Mouse (Mus musculus) forebrain, embryonic 14.5 days (tissue): ENCODE results near the gene Gm20388. TPM values are rescaled to one million over a fixed set of nuclear protein-coding genes. Genes with fewer than 3 reads are reported as not detected.

ENCODE experiments used
- ATAC-seq: fragments of 200-750 bp; cut with Nextera tagmentation; 2 replicates; pipeline ENCODE4 v1.8.0; 2017; ENCODE audit warnings: mild to moderate bottlenecking, moderate library complexity
- DNase-seq: peaks from one replicate; pipeline ENCODE4 v3.0.0-alpha.2; 2015; ENCODE audit warnings: low spot score
- H3K27ac ChIP-seq: fragments of 300-500 bp; sonication (generic); 2 replicates; pipeline ENCODE4 v1.5.1; 2014; ENCODE audit warnings: low read depth, mild to moderate bottlenecking, control low read depth, low read length, moderate library complexity
- H3K27me3 ChIP-seq: fragments of 300-500 bp; sonication (generic); replicated peaks from 2 replicates; pipeline ENCODE4 v1.6.1; 2014; ENCODE audit warnings: low read length, control low read depth, mixed read lengths; ENCODE audit not compliant: control insufficient read depth, insufficient read depth
- H3K36me3 ChIP-seq: fragments of 300-500 bp; sonication (generic); 2 replicates; pipeline ENCODE4 v1.6.1; 2014; ENCODE audit warnings: low read length, control low read depth; ENCODE audit not compliant: control insufficient read depth, insufficient read depth
- H3K4me1 ChIP-seq: fragments of 300-500 bp; sonication (generic); 2 replicates; pipeline ENCODE4 v1.6.1; 2014; ENCODE audit warnings: antibody characterized with exemption, low read length, control low read depth; ENCODE audit not compliant: control insufficient read depth, insufficient read depth
- H3K4me2 ChIP-seq: fragments of 300-500 bp; sonication (generic); 2 replicates; pipeline ENCODE4 v1.6.1; 2014; ENCODE audit warnings: mild to moderate bottlenecking, control low read depth, low read length
- H3K4me3 ChIP-seq: fragments of 300-500 bp; sonication (generic); 2 replicates; pipeline ENCODE4 v1.5.1; 2014; ENCODE audit warnings: low read depth, low read length, control low read depth
- H3K9ac ChIP-seq: fragments of 300-500 bp; sonication (generic); 2 replicates; pipeline ENCODE4 v1.6.1; 2014; ENCODE audit warnings: mild to moderate bottlenecking, low read length, control low read depth, moderate library complexity
- H3K9me3 ChIP-seq: fragments of 300-500 bp; sonication (generic); replicated peaks from 2 replicates; pipeline ENCODE4 v1.6.1; 2016; ENCODE audit warnings: low read length, control low read depth, mixed read lengths; ENCODE audit not compliant: control insufficient read depth
- WGBS: fragments of 180-500 bp; shearing (Covaris S2); extraction: QIAGEN DNeasy Blood & Tissue Kit; methylation state at CpG from one replicate; pipeline ENCODE4 v1.1.7; 2014; 5-methylcytosine and 5-hydroxymethylcytosine counted together
- polyA plus RNA-seq: library from polyadenylated mRNA; unstranded; fragments of >200 nt; fragmentation: Nextera tagmentation; extraction: Ambion mirVana; gene quantifications from 2 replicates; pipeline ENCODE4 v1.2.1, GENCODE M21; 2014

The Gm20388 gene
- polyA plus RNA-seq, 1 experiment from 2014 or later: 7.4 TPM

- ATAC-seq (no peak), DNase-seq (no peak)
- no peaks in the 10 kb centered on the region for H3K9me3 ChIP-seq
- H3K9ac ChIP-seq: no peak overlapping the region
- no peak overlapping the region for H3K4me3 ChIP-seq
- H3K4me2 ChIP-seq: no peak overlapping the region
- no peaks in the 10 kb centered on the region for H3K27me3 ChIP-seq
- no peaks in the 10 kb centered on the region for H3K36me3 ChIP-seq
- H3K27ac ChIP-seq: no peak overlapping the region
- no peaks in the 10 kb centered on the region for H3K4me1 ChIP-seq
- 84% methylated on average over 7 of the region's 7 CpGs for WGBS
Observed at GRCm38 (mm10) chr8:123989128-123989527, 4078.5 kb downstream of the Gm20388 start.

DNA sequence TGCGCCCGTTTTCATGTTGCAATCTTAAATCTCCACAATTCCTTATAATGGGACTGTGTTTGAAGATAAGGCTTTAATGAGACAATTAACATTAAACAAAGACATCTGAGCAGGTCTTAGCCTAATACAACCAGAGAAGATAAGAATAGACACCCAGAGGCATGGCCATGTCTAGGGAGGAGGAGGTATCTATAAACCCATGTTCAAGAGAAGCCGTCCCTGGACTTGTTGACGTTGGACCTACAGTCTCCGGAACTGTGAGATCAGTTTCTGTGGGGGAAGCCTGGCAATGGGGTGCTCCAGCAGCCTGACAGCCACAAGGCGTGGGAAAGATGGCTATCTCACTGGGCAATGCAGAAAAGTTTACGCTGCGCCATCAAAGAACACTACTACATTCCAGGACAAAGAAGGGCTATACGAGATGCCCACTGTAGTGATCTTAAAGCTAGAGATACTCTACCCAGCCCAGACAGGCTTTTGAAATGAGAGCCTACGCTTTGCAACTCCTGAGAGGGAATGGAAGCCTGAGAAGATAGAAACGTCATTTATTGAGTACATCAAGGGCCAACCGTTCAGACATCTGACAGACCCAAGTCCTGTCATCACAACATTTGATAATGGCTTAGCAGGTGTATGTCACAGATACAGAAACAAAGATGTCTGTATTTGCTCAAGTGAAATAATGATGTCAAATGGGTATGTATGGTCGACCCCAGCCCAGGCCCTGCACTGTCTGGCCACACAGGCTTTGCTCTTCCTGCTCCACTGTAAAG is 4079.8 kb downstream of the Gm20388 start:
- Histone ChIP-seq H3K27me3 (no peaks in the 10 kb centered on the region), H3K27ac (no peak overlapping the region), H3K4me1 (no peaks in the 10 kb centered on the region), H3K36me3 (no peaks in the 10 kb centered on the region), H3K9me3 (no peaks in the 10 kb centered on the region), H3K4me2 (no peak overlapping the region), H3K4me3 (no peak overlapping the region), H3K9ac (no peak overlapping the region)
- DNase-seq: no peak
- no peak for ATAC-seq
- 89% methylated on average over 13 of the region's 13 CpGs for WGBS

- ATAC-seq (no peak), DNase-seq (peak; percentile 44)
- H3K4me2 ChIP-seq: no peak overlapping the region
- H3K4me3 ChIP-seq: no peak overlapping the region
- WGBS: 71% methylated on average over 8 of the region's 8 CpGs
- no peaks in the 10 kb centered on the region for H3K27me3 ChIP-seq
- no peak overlapping the region for H3K9ac ChIP-seq
- no peak overlapping the region for H3K27ac ChIP-seq
- peaks cover 15% of the 10 kb centered on the region for H3K36me3 ChIP-seq
- H3K9me3 ChIP-seq: no peaks in the 10 kb centered on the region
- H3K4me1 ChIP-seq: no peaks in the 10 kb centered on the region
Observed at GRCm38 (mm10) chr8:123992587-123992986, 4081.9 kb downstream of the Gm20388 start.

GRCm38 (mm10) chr8:123993597-123993996 is 4083.0 kb downstream of the Gm20388 start:
- ATAC-seq (no peak), DNase-seq (no peak)
- Histone ChIP-seq H3K4me2 (no peak overlapping the region), H3K4me3 (no peak overlapping the region), H3K9me3 (no peaks in the 10 kb centered on the region), H3K36me3 (peaks cover 15% of the 10 kb centered on the region), H3K9ac (no peak overlapping the region), H3K4me1 (no peaks in the 10 kb centered on the region), H3K27ac (no peak overlapping the region), H3K27me3 (no peaks in the 10 kb centered on the region)
- WGBS: 91% methylated on average over 5 of the region's 5 CpGs

- no peak overlapping the region for H3K27ac ChIP-seq
- H3K9me3 ChIP-seq: no peaks in the 10 kb centered on the region
- H3K4me2 ChIP-seq: no peak overlapping the region
- H3K9ac ChIP-seq: no peak overlapping the region
- H3K4me3 ChIP-seq: no peak overlapping the region
- H3K36me3 ChIP-seq: peaks cover 15% of the 10 kb centered on the region
- DNase-seq (no peak), ATAC-seq (no peak)
- H3K4me1 ChIP-seq: no peaks in the 10 kb centered on the region
- no peaks in the 10 kb centered on the region for H3K27me3 ChIP-seq
- whole genome bisulfite sequencing: 90% methylated on average over 3 of the region's 3 CpGs
Observed at GRCm38 (mm10) chr8:123993997-123994396, 4083.4 kb downstream of the Gm20388 start.

GRCm38 (mm10) chr8:123999568-123999967 is 4088.9 kb downstream of the Gm20388 start:
- 88% methylated on average over 2 of the region's 2 CpGs for WGBS
- H3K36me3 ChIP-seq: peaks cover 53% of the 10 kb centered on the region
- no peak overlapping the region for H3K9ac ChIP-seq
- no peak overlapping the region for H3K27ac ChIP-seq
- no peak overlapping the region for H3K4me3 ChIP-seq
- no peaks in the 10 kb centered on the region for H3K9me3 ChIP-seq
- H3K4me2 ChIP-seq: no peak overlapping the region
- DNase-seq: no peak
- H3K27me3 ChIP-seq: no peaks in the 10 kb centered on the region
- no peak for ATAC-seq
- no peaks in the 10 kb centered on the region for H3K4me1 ChIP-seq

GRCm38 (mm10) chr8:124002546-124003108 is 4092.0 kb downstream of the Gm20388 start:
- Histone ChIP-seq H3K9ac (no peak overlapping the region), H3K27me3 (no peaks in the 10 kb centered on the region), H3K9me3 (no peaks in the 10 kb centered on the region), H3K4me3 (no peak overlapping the region), H3K4me2 (no peak overlapping the region), H3K27ac (no peak overlapping the region), H3K36me3 (peaks cover 66% of the 10 kb centered on the region), H3K4me1 (no peaks in the 10 kb centered on the region)
- 94% methylated on average over 10 of the region's 10 CpGs for WGBS
- no peak for DNase-seq
- ATAC-seq: no peak

DNA sequence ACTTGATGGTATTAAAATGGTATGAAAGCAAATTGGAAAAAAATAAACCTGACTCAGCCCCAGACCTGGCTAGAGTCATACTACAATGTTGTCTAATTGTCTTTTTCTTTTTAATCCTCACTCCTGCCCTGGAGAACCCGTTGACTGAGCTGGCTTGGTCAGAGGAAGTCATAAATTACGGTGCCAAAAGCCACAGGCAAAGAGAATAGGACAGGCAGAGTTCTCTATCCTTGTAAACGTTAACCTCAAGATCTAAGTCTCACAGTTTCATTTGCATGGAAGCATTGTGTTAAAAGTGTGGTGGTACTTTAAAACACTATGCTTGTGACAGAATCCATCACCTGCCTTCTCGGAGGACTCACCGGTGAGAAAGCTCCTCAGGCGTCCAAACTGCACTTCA is 4097.2 kb downstream of the Gm20388 start:
- ATAC-seq (no peak), DNase-seq (no peak)
- Histone ChIP-seq H3K9me3 (no peaks in the 10 kb centered on the region), H3K4me3 (no peak overlapping the region), H3K27ac (no peak overlapping the region), H3K4me2 (no peak overlapping the region), H3K36me3 (peaks cover 66% of the 10 kb centered on the region), H3K9ac (no peak overlapping the region), H3K27me3 (no peaks in the 10 kb centered on the region), H3K4me1 (no peaks in the 10 kb centered on the region)
- 90% methylated on average over 6 of the region's 6 CpGs for WGBS

DNA sequence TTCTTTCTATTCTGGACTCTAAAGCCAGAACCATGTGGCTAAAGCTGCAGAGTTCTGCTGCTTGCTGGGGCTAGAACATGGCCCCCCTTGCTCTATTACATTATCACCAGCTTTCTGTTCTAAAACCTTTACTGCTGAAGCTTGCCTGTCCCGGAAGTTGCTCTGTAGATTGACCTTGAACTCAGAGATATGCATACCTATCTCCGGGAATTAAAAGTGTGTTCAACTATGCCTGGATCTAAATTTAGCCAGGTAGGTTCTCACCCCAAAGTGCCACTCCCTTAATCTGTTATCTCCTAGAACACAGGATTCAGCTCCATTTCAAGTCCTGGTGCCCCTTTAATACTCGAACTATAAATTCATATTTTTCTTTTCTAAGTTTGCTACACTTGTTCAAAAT is 4100.9 kb downstream of the Gm20388 start:
- ATAC-seq (no peak), DNase-seq (no peak)
- WGBS: 91% methylated on average over 3 of the region's 3 CpGs
- Histone ChIP-seq H3K4me2 (no peak overlapping the region), H3K27ac (no peak overlapping the region), H3K4me3 (no peak overlapping the region), H3K36me3 (peaks cover 30% of the 10 kb centered on the region), H3K9ac (no peak overlapping the region), H3K4me1 (no peaks in the 10 kb centered on the region), H3K27me3 (no peaks in the 10 kb centered on the region), H3K9me3 (no peaks in the 10 kb centered on the region)
